Mouse (Mus musculus): Measurements from ENCODE around the gene Hddc2. TPM values are rescaled to one million over a fixed set of nuclear protein-coding genes. Genes with fewer than 3 reads are reported as not detected.
"Not testable (repeated sequence)": the region's sequence is repeated elsewhere in the genome, so short reads cannot be mapped to it uniquely, and the experiment has no call there.

The Hddc2 gene
- polyA plus RNA-seq, 1 experiment from 2014 or later: 78.5 TPM

DNA sequence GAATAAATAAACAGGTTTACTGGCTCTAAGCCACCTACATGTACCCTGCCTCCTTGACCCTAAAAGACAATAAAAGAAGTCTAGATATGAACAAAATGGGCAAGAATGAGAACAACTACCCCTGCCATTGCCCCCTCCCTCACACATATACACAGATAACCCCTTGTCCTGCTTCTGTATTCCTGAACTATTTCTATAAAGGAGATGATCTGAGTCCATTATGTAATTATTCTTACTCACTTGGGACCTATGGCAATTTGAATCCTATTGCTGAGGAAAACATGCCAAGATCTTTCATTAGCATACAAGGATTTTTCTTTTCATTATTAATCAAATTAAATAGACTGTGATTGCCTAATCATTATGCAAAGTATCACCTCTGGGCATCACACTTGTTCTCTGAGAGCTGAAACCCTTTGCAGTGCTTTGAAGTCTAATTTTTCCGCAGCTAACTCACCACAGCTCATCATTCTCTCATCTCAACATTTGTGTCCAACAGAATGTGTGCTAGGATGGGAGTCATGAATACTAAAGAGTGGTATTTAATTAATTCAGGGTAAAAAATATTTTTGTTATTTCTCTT, 39.8 kb downstream of the Hddc2 start:
- no peak for DNase-seq (ENCODE audit: low spot score)

DNA sequence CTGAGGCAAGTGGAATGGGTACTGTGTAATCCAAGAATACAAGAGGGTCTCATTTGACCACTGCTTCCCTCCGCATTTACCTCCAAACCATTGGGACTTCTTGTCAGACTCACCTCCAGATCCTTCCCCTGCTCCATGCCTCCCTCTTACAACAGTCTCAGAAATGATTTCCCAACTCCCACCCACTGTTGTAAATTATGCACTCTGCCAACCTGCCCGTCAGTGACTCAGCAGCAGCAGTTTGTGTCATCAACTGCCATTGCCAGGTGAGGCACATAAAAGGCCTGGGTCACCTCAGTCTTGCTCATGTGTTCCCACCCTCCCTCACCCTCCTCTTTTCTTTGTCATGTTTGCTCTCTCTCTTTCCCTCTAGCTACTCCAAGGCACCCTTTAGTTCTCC, 41.0 kb downstream of the Hddc2 start:
- DNase-seq (ENCODE audit: low spot score): no peak

DNA sequence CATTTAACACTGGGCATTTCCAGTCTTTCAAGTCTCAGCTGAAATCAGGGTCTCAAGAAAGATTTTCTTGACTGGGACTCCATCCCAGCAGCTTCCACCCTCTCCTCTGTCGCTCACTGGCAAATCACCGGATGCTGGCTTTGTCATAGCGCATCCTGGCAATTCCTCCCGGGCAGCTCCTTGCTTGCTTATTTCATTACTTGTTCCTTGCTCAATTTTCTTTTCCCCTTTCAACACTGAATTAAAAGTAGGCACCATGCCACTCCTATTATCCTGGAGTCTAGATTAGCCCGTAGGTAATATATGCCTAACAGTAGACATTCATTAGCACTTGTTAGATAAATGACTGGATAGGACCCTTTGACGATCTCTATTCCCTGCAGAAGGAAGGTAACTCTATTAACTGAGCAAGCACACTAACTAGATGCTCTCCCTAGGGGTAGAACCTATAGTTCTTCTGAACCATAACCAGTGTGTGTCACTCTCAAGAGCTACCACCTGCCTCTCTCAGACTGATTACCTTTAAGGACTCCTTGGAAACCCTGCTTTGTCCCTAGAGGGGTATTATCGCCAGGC, 41.8 kb downstream of the Hddc2 start:
- DNase-seq (ENCODE audit: low spot score): no peak

DNA sequence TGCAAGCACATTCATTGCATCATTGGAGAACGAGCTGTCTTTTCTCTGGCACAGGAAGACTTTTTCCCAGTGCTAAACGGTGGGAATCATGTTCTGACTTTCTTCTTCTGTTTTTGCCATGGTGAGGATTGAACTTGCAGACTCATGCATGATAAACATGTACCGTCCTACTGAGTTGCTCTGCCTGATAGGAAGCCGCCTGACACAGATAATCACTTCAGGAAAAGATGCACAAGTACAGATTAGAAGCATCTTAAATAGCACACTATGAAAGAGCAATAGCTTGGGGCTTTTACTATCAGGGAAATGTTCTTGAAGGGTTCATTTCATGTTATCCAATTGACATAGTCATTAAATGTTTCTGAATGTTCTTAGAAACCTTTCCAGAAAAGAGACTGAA, 46.6 kb downstream of the Hddc2 start:
- DNase-seq (ENCODE audit: low spot score): no peak

DNA sequence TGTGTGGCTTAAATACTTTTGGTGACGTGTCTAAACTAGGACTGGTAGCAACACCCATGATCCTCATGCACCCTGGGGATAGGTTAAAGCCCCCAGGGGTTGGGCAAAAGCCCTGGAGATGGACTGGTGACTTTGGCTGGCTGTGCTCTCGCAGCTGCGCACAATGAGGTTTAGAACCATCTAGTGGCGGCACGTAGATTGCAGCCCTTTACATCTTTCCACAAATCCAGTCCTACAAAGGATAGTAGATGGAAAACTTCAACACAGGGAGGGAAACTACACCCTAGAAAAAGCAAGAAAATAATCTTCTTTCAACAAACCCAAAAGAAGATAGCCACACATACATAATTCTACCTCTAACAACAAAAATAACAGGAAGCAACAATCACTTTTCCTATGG, 57.0 kb downstream of the Hddc2 start:
- not testable (repeated sequence) for DNase-seq (ENCODE audit: low spot score)

Other genes starting within 250 kb of the Hddc2 start
- 2.9 and 3.9 TPM in 2 replicates for gene Tpd52l1, start 132.6 kb downstream of the Hddc2 start, polyA plus RNA-seq (2015; fragmentation: Nextera tagmentation; extraction: Ambion mirVana)